Mouse (Mus musculus) embryonic fibroblast, embryonic 13.5 days (primary cell): ENCODE measurements at regions not wholly inside any gene's neighbourhood (a gene's known extent, or its start where the extent isn't known, plus 50 kb on each side); places are given as distances from the start of the nearest gene placed in this dataset.

Experiments
- CTCF ChIP-seq: IDR thresholded peaks from 2 replicates; pipeline ENCODE4 v1.5.1; 2011; ENCODE audit warnings: mild to moderate bottlenecking, control low read depth, low read length, moderate library complexity, borderline replicate concordance; ENCODE audit not compliant: insufficient read depth
- POLR2A ChIP-seq: IDR thresholded peaks from 2 replicates; pipeline ENCODE4 v1.6.1; 2011; ENCODE audit warnings: low read depth, mild to moderate bottlenecking, control low read depth, low read length, moderate library complexity

DNA sequence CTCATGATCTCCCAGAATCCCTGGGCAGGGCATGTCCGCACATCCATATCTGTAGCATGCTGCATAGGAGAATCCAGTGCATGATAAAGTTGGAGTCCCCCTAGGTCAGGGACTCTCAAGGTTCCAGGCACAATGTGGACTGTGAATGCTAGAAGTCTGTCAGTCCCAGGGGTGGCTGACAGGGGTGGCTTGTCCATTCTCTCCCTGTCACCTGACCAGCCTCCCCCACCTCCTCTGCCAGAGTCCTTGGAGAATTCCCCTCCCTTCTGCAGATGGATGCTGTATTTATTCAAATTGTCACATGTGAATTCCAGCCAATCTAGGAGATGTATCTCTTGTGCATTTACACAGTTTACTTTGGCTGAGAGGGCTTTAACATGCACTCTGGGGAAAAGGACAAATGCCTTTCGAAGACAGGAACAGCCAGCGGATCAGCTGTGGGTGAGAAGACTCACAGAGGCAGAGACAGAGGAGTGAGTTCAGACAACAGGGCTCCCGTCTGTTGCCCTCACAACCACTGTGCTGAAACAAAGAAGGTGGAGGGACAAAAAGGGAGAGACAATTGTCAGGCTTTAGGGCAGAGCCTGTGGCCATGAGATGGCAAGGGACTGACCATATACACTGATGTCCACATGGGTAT, 246.7 kb upstream of the Kazn start:
- TF ChIP-seq CTCF (no peak), POLR2A (no peak)
